Mouse (Mus musculus): ENCODE data around the gene C330007P06Rik.
"Not testable (repeated sequence)": the region's sequence is repeated elsewhere in the genome, so short reads cannot be mapped to it uniquely, and the experiment has no call there.

Gene C330007P06Rik

GRCm38 (mm10) chrX:36873765-36874164 lies at the start of gene C330007P06Rik, which contains the start of gene Ube2a:
C330007P06Rik (minus strand) TSS chrX:36874111.
Ube2a (plus strand) TSS chrX:36873900.
- no peak for DNase-seq (ENCODE audit: low spot score in 2 of 2)

DNA sequence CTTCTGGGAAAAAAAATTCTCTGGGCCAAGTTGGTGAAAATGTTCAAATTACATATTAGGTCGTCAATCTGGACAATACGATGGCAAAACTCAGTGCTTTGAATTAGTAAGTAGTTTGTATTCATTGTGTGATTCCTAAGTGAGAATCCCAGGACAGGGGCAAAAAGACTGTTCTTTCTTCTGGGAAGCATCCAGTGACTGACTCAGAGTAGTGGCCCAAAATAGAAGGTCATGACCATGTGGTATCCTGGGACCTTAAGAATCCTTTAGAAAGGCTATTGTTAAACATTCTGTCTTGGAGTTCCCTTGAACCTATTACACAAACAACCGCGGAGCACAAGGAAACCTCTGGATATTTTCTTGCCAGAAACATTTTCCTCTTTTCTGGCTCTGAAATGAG lies 47.4 kb upstream of the C330007P06Rik start:
- no peak for DNase-seq (ENCODE audit: low spot score in 2 of 2)

GRCm38 (mm10) chrX:36917749-36918148 lies 43.8 kb upstream of the C330007P06Rik start:
- no peak for DNase-seq (ENCODE audit: low spot score in 2 of 2)

DNA sequence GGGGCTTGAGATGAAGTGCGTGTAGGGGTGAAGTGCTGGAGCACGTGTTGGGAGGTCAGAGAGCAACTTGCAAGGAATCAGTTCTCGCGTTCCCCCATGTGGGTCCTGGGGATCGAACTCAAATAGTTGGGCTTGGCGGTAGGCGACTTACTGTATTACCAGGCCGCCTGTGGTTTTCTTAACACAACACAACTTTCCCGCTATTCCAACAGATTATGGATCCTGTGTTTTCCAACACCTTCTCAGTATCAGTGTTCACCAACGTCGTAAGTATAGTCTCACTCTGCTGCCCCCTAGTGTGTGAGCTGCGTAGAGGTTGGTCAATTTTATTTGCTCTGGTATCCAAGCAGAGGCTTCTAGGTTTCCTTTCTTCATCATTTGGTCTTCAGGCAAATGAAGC lies 37.4 kb upstream of the C330007P06Rik start:
- peak; percentile 5 to 20 for DNase-seq (ENCODE audit: low spot score in 2 of 2)

DNA sequence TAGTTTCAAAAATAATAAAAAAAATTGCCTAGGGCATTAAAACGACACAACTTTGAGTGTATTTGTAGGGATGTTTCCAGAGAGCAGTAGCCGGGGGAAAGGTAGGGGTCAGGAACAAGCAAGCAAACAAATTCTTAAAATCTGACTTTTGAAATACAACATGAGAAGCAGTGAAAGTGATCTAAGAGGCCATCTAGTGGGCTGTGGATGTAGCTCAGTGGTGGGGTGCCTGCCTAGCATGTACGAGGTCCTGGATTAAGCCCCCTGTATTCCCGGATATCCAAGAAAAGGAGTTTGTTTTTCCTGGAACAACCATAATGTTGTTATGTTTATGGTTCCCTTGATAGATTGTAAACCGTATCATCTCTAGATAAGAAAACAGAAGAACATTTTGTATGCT lies 32.6 kb upstream of the C330007P06Rik start:
- DNase-seq (ENCODE audit: low spot score in 2 of 2): no peak

- DNase-seq (ENCODE audit: low spot score in 2 of 2): peak; percentile 81 to 91
Observed at GRCm38 (mm10) chrX:36903115-36903768, 29.3 kb upstream of the C330007P06Rik start.

GRCm38 (mm10) chrX:36902321-36903114 lies 28.6 kb upstream of the C330007P06Rik start, which contains the start of gene Nkrf:
Nkrf (minus strand) TSS chrX:36902899.
- peak in 1 of 2 experiments; percentile 0 for DNase-seq (ENCODE audit: low spot score in 2 of 2)

DNA sequence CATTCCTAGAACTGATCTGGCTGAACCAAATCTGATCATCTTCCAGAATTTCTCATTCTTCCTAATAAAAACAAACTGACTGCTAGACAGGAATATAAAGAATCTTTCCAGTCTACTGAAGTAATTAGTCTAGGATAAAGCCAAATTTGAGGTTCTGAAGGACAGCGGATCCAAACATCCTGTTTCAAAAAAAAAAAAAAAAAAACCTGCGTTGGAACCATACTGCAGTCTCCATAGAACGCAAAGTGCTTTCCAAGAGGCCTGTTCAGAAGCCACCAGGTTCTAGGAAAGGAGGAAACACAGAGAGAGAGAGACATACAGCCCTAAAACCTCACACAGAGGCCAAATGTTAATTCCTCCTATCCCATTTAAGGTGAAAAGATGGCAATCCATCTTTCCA lies 27.7 kb upstream of the C330007P06Rik start:
- no peak for DNase-seq (ENCODE audit: low spot score in 2 of 2)

DNA sequence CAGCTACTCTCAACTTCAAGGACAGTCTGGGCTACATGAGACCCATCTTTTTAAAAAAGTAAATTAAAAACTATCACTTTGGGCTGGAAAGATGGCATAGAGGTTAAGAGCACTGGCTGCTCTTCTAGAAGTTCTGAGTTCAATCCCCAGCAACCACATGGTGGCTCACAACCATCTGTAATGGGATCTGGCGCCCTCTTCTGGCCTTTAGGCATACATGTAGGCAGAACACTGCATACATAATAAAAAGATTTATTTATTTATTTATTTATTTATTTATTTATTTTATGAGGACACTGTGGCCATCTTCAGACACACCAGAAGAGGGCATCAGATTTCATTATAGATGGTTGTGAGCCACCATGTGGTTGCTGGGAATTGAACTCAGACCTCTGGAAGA lies 25.0 kb upstream of the C330007P06Rik start:
- not testable (repeated sequence) for DNase-seq (ENCODE audit: low spot score in 2 of 2)

DNA sequence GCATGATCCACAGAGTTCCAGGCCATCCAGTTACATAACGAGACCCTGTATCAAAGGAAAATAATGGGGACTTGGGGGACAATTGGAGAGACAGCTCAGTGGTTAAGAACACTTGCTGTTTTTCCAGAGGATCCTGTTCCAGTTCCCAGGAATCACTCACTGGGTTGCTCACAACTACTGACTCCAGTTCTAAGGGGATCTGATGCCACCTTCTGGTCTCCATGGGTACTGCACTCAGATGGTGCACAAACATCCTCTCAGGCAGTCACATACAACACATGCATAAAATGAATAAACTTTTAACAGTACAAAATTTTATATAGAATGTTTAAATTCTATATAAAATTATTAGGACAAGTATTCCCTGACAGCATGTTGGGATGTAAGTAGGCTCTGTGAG lies 10.8 kb upstream of the C330007P06Rik start:
- DNase-seq (ENCODE audit: low spot score in 2 of 2): no peak

DNA sequence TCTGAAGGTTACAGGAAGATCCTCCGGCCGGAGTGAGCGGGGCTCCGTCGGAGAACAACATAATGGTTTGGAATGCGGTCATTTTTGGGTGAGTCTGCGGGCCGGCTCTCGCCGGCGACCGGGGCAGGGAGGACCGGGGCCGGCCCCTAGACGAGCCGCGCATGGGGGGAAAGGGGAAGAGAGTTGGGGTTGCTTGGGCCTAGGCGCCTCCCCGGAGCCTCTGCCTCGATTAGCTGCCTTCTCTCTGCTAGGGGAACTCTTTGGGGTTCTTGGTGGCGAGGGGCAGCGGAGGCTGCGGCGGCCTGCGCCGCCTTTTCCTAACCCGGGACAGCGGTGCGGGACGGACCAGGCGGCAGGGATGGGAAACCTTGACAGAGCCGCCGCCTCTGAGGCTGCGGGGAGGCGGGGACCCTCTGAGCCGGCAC lies 805 bp upstream of the C330007P06Rik start:
- DNase-seq (ENCODE audit: low spot score in 2 of 2): peak; percentile 1 to 3

GRCm38 (mm10) chrX:36874178-36874696 lies 326 bp upstream of the C330007P06Rik start:
- DNase-seq (ENCODE audit: low spot score in 2 of 2): peak; percentile 76 to 86

DNA sequence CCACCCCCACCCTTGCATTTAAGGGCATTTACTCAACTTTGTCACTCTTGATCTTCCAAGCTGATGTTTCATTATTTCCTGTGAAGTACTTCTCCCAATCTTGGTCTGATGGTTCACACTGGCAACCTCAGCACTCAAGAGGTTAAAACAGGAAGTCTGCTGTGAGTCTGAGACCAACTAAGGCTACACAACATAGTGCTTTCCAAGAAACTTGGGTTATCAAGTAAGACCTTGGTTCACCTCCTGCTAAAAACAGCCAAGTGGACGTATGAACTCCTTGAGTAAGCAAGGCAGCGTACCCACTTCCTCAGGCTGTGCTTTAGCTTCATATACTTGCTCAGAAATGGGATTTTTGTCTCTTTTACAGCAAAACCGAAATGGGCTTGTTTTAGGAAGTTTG lies 3.5 kb downstream of the C330007P06Rik start:
- no peak for DNase-seq (ENCODE audit: low spot score in 2 of 2)

- DNase-seq (ENCODE audit: low spot score in 2 of 2): no peak
Observed at GRCm38 (mm10) chrX:36864609-36865328, 9.1 kb downstream of the C330007P06Rik start.

GRCm38 (mm10) chrX:36863766-36864608 lies 9.9 kb downstream of the C330007P06Rik start:
- DNase-seq (ENCODE audit: low spot score in 2 of 2): peak; percentile 66 to 82

DNA sequence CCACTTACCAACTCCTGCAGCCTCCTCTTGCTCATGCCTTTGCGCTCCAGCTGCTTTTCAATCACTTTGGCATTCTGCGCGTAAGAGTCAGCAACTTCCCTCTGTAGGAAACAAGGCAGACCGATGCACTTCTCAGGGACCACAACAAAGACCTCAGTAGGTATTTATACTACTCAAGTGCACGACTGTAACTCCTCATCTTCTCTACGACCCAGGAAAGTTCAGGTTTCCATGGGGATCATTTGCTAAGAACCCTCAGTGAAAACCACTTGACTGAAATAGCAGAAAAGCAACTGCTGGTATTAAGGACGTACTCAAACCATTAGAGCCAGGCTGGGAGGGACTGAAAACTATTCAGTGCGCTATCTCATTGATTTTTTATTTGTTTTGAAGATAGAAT lies 21.3 kb downstream of the C330007P06Rik start:
- DNase-seq (ENCODE audit: low spot score in 2 of 2): no peak

DNA sequence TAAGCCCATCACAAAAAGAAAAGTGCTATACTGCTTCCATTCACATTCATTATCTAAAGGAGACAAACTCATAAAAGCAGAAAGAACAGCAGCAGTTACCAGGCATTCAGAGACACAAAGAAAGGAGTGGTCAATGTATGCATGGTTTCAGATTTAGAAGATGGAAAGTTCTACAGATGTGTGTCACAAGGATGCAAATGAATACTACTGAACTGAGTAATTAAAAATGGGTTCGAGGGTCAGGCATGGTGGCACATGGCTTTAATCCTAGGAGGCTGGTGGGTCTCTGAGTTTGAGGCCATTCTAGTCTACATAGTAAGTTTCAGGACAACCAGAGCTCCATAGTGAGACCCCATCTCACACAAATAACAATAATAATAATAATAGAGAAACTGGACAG lies 26.8 kb downstream of the C330007P06Rik start:
- DNase-seq (ENCODE audit: low spot score in 2 of 2): no peak

GRCm38 (mm10) chrX:36843346-36843990 lies 30.4 kb downstream of the C330007P06Rik start:
- DNase-seq (ENCODE audit: low spot score in 2 of 2): no peak

DNA sequence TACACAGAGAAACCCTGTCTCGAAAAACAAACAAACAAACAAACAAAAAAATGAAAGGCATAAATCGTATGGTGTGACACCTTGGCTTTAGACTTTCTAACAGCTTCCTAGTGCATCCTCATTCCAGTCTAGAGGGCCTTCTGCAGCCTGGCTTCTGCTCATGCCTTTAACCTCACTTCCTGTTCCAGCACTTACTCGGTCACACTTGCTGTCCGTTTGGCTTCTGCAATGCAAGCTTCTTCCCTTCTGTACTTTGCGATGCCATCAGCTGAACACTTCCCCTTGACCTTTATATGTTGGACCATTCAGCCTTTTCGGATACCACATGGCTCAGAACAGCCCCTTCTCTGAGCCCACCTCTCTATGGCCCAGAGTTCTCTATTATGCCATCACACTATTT lies 32.2 kb downstream of the C330007P06Rik start:
- DNase-seq (ENCODE audit: low spot score in 2 of 2): no peak

GRCm38 (mm10) chrX:36839391-36839790 lies 34.5 kb downstream of the C330007P06Rik start:
- DNase-seq (ENCODE audit: low spot score in 2 of 2): no peak

Data from urinary bladder, postnatal 36 days (tissue).